Mouse (Mus musculus) layer of hippocampus, adult 9-11 months (tissue): ENCODE results near the gene Gpr55.
"Not testable (repeated sequence)": the region's sequence is repeated elsewhere in the genome, so short reads cannot be mapped to it uniquely, and the experiment has no call there.

Experiments
- DNase-seq: peaks from one replicate; pipeline ENCODE4 v3.0.0; 2022

Gene Gpr55

DNA sequence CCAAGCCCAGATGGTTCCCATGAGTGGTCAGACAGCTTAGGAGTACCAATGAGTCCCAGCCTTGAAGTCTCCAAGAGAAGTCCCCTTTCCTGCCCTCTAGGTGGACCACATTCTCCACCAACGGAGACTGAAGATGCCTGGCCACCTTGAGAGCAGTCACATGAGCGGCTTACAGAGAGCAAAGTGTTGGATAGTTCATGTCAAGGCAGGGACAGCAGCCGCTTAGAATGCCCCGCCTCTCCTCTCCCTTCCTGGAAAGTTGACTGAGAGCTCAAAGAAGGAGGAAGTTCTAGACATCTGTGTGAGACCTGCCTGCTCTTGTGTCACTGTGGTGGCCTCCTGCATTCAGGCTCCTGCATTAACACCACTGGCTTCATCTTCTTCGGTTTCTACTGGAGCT is at the start of gene Gpr55:
Gene Gpr55 (minus strand): TSS at position 135 of the 400 bp plus-strand sequence.
- no peak for DNase-seq

DNA sequence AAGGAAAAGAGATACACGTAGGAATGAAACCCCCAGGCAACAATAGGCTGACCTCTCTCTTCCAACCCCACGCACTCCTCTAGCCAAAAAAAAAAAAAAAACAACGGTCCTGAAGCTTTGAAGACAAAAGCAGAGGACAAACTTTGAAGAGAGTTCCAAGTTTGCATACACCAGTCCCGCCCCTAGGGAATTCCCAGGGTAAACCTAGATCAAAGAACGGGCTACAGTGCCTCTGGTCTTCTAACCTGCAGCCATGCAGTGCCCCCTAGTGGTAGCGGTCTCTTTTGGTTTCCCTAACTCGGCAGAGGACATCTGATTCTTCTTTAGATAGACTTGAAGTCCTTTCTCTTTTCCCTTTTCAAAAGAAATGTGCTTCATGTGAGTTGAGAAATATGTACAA is 47.0 kb upstream of the Gpr55 start:
- peak; percentile 76 for DNase-seq

DNA sequence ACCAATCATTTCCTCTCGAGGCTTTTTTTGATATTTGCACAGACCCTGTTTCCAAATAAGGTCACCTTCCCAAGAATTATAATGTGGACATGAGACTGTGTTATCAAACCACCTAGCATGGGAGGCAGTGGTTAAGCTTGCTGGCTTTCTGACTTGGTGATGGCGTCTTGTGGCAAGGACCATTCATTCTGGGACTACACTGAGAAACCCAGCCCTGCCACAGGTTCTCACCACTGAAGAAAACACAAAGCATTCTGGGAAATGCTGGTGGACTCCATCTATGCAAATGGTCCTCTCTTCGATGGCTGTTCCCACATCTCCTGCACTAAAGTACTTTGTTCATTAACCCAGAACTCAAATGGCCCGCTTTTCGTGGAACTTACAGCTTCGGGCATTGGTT is 45.2 kb upstream of the Gpr55 start:
- DNase-seq, result no peak

DNA sequence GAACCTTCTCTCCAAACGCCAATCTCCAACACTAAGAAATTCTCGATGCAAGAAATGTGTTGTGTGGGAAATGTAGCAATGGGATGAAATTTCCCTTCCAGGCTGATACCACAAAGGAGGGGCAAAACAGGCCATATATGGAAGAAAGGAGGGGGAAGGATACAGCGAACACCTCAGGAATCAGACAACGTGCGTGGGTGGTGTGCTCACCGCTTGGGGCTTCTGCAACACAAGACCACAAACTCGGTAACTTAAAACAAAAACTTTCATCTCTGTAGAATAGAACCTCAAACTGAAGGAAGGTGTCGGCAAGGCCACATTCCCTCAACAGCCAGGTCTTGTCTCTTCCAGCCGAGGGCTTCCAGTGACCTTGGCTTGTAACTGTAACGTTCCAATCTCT is 44.7 kb upstream of the Gpr55 start:
- no peak for DNase-seq

DNA sequence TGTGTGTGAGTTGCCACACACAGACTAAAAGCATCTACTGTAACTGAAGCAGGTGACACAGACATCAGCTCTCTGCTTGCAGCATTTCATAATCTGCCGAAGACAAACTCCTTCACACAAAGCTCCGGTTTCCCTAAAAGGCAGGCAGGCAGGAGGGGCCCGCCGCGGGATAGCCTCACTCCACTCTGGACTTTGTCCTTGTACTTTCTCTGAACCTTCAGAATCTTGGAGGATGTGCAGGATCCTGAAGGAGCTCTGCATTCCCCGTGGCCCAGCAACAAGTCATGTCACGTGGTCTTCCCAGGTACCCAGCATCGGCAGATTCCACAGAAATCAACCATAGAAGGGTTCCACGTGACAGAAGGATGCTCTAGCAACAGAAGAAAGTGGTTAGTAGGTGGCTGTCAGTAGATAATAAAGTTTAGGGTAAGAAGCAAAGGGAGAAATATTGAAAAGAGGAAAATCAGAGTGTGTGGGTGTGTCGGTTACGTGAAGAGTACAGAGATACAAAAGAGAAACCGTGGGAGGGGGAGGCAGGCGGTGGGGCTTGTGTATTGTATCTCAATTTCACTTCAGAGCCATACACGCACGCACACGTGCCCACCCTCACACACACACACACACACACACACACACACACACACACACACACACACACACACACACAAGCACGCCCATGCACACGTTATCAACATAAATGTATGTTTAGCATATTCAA is 39.2 kb upstream of the Gpr55 start:
- no peak for DNase-seq

DNA sequence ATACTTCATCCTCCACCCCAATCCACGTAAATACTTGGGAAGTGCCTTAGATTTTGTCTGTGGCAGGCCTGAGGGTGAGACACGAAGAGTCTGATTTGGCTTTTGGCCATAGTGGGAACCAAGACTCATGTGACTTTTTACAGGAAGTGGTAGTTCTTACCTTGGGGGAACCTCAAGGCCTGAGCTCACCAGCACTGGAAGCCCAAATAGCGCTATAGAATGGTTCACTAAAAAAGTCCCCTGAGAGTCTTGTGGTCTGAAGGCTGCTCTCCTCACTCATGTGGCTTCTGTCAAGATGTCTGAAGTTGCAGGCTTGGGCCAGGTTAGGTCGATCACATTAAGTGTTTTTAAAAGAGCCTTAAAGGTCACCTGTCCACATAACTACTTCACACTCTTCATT is 37.2 kb upstream of the Gpr55 start:
- DNase-seq, result no peak

DNA sequence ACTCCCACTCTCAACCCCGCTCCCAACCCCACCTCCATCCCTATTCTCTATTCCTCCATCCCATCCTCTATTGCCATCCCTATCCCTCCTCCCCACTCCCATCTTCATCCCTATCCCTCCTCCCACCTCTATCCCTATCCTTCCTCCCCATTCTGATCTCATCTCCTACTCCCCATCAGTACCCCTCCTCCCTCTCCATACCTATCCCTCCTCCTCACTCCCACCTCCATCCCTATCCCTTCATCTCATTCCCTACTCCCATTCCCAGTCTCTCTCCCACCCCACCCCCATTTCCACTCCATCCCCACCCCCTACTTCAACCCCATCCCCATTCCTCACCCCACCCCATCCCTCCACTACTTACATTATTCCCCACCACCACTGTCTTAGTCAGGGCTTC is 36.4 kb upstream of the Gpr55 start:
- DNase-seq, result no peak

DNA sequence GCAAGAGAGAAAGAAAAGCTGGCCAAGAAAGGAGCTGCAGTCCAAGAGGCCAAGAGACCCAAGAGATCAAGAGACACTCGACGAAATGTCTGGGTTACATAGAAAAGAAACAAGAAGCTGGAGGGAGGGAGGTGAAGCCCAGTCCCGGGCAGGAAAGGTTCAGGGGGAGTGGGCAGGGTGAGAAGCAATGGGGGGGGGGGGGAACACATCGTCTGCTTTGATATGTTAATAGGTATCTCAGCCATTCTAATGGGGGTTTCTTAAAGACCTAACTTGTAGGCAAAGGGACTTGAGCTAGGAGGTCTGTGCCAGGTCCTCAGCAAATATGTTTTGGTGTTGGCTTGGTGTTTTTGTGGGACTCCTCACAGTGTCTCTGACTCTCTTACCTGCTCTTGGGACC is 32.7 kb upstream of the Gpr55 start:
- no peak for DNase-seq

DNA sequence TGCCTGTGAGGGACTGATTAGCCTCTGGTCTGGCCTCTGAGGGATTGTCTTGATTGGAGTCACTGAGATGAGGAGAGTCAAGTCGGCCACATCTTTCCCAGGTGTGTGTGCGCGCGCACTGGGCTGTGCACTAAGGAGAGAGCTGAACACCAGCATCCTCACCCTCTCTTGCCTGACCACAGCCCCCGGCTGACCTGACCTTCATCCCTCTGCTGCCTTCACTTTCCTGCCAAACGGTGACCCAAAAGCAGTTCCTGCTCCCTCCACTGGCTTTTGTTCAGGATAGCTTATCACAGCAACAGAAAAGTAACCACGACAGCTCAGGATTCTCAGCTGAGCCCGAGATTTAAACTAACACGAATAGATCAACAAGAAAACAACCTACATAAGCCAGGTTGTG is 31.4 kb upstream of the Gpr55 start:
- DNase-seq, result no peak

DNA sequence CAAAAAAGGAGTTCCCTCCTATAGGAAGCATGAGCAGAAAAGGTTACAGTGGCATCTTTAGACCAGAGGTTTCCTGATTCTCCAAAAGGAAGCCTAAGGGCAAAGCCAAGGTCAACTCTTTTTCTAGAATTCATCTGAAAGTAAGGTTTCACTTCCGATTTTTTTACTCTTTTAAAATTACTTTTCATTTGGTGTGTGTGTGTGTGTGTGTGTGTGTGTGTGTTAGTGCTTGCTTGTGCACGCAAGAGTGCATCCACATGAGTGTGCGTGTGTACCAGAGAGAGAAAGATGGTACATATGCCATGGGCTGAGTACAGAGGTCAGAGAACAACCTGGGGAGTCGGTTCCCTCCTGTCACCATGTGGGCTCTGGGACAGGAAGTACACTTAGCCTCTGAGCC is 28.1 kb upstream of the Gpr55 start:
- not testable (repeated sequence) for DNase-seq

DNA sequence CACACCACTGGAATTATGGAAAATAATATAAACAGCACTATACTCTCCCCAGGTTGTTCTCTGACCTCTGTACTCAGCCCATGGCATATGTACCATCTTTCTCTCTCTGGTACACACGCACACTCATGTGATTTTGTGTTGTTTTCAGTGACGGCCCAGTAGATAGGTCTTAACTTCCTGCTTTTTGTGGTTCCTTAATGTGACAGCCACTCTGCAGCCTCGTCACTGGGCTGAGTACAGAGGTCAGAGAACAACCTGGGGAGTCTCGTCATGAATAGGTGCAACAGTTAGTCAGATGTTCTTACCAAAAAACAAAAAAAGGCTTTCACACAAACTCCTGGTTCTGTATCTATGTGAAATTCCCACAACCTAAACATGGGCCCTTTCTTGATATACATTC is 27.5 kb upstream of the Gpr55 start:
- no peak for DNase-seq

DNA sequence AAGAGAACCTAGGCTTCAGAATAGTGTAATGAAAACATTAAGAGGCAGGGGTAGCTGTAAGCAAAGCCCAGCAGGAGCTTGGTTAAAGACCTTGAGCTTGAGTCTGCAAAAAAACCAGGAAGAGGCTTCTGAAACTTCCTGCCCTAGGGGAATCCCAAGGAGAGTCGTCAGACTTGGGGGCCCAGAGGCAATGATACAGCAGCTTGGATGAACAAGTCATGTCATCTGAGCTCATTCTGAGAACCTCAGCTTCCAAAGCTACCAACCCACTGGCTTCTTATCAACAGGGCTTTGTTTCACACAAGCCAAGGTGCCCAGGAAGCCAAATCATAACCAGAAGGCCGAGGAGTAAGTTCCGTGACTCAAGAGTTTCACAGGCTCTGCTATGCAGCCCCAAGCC is 25.0 kb upstream of the Gpr55 start:
- no peak for DNase-seq

DNA sequence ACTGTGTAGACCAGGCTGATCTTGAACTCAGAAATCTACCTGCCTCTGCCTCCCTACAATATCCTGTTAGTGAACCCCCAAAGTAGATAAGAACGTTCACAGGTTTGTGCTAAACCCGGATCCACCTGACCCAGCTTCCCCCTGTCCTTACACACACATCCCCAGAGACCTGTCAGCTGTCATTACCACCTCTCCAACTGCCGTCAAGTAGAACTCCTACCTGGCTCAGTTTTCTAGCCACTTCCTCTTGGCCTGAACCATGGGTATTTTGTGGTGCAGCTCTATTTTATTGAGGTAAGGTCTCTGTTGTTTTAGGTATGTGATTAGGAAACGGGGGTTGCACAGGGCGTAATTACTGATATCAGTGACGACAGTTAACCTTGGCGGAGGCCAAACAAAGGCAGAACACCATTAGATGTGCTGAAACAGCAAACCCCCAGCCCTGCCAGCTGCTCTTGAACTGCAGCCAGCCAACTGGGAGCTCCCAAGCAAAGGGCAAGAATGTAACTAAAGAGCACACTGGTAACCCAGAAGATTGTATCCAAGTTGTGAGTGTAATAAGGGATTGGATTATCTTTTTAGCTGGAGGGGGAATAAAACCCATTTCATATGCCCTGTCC is 21.0 kb upstream of the Gpr55 start:
- no peak for DNase-seq

DNA sequence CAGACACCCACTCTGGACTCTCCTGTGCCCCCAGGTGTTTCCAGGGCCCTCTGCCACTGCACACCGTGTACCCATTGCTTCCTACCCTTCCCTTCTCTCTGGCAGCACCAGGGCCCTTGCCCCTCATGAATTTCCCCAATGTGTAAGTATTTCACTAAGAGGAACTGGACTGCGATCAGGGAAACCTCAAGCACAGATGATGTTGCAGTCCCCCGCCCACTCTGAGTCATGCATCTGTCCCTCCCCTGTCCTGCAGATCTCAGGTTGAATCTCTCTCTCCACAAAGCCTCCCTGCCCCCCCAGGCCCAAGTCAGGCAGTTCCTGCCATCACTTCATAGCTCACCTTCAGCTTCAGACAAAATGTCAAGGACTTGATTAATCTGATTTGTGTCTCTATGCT is 16.9 kb upstream of the Gpr55 start:
- DNase-seq, result no peak

DNA sequence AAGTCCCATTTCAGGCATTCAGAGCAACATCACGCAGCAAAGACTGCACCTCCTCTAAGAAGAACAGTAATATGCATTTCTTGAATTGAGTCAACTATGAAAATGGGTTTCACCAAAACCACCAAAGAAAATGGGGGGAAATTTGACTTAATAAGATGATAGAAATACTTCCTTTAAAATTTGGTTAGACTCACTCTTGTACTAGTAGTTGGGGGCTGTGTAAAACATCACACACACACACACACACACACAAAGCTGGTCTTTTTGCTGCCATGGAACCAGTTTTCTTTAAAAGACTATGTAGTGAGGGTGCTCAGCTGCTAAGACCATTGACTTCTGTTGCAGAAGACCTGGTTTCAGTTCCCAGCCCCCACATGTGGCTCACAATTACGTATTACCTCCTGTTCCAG is 12.7 kb upstream of the Gpr55 start:
- no peak for DNase-seq

DNA sequence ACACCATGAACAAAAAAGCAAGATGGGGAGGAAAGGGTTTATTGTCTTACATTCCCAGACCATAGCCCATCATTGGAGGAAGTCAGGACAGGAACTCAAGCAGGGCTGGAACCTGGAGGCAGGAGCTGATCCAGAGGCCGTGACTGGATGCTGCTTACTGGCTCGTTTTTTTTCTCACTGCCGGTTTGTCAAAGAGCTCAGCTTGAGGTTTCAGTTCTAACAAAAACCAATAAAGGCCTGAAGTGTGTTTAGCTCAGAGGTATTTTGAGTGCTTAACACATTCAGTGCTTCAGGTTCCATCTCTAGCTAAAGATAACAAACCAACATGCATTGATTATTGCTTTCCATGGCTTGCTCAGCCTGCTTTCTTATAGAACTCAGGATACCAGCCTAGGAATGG is 11.5 kb upstream of the Gpr55 start:
- no peak for DNase-seq

DNA sequence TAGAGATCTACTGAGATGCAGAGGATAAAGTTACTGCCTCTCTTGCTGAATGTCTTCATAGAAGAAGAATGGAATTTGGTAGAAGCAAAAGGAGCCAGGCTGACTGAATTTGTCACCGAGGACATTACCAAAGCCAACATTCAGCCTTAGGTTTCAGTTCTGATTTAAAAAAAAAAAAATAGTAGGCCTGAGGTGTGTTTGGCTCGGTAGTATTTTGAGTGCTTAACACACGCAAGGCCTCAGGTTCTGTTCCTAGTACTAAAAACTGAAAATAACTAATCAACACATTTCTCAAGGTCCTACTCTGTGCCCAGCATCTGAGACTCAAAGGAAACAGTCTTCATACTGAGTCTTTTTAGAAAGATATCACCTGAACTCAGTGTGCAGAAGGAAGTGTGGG is 10.3 kb upstream of the Gpr55 start:
- no peak for DNase-seq

DNA sequence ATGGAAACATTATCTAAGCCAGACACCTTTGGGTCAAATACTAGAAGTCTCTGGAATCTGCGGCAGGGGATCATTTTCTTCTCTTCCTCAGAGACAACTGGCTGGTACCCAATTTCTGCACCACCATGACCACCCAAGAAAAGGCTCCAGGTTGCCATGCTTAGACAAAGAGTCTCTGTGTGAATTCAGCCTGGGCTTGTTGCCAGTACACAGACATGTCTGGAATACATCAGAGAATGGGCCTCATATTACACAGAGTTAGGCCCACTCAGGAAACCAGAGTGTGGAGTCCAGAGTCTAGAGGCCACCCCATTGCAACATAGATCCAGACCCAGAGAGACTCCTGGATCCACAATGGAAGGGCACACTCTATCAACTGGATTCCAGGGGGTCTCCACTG is 8.7 kb upstream of the Gpr55 start:
- DNase-seq, result peak; percentile 59

DNA sequence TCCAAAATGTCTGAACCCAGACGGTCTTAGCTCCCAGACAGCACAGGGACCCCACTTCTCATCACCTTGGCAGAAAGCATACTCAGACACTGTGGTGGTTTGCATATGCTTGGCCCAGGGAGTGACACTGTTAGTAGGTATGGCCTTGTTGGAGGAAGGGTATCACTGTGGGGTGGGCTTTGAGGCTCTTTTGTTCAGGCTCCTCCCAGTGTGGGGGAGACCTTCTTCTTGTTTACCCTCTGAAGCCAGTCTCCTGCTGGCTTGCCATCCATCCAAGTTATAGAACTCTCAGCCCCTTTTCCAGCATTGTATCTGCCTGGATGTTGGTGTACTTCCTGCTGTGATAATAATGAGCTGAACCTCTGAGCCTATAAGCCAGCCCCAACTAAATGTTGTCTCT is 8.3 kb upstream of the Gpr55 start:
- DNase-seq, result no peak

DNA sequence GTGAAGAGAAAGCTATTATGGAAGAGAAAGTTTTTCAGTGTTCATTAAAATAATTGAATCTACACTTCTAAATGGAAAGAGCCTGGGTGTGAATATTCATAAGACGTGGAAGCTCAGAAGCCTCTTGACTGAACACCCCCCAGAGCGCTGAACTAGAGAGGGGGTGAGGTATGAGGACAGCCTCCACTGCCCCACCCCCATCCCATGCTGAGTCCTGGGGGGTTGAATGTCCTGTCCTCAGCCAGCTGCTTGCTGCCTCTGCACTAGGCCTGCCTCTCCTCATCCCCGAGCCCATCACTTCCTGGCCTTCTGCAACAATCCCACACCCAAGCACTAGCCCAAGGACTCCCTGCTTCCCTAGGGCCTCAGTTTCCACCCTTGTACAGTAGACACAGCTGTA is 5.0 kb upstream of the Gpr55 start:
- no peak for DNase-seq

DNA sequence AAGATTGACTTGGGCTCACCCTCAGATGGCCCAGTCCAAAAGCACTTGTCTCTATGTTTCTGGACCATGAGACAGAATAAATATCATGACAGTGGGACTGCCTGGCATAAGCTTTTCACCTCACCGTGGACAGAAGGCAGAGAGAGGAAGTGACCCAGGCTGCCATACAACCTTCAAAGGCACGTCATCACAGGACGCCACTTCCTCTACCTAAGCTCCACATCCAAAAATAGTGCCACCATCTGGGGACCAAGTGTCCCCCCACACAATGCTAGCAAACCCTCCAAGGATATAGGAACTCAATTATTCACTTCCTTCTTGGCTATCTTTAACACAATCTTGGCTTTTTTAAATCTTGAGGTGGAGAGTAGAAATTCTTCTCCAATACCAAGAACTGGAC is 1.3 kb upstream of the Gpr55 start:
- no peak for DNase-seq

DNA sequence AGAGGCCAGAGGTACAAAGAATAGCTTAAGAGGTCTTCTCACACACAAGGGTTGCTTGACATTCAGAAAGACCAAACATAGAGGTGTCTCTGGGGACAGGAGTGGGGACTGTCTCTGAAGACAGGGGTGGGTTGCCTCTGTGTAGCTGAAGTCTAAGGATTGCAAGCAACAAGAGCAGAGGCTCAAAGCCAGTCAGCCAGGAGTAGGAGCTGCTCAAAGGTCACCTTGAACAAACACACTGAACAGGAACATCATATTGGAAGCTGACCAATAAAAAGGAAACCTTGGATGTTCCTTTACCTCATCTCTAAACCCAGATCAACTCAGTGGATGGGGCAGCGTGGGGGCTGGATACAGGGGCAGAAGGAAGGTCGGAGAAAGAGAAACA is 924 bp downstream of the Gpr55 start:
- no peak for DNase-seq

DNA sequence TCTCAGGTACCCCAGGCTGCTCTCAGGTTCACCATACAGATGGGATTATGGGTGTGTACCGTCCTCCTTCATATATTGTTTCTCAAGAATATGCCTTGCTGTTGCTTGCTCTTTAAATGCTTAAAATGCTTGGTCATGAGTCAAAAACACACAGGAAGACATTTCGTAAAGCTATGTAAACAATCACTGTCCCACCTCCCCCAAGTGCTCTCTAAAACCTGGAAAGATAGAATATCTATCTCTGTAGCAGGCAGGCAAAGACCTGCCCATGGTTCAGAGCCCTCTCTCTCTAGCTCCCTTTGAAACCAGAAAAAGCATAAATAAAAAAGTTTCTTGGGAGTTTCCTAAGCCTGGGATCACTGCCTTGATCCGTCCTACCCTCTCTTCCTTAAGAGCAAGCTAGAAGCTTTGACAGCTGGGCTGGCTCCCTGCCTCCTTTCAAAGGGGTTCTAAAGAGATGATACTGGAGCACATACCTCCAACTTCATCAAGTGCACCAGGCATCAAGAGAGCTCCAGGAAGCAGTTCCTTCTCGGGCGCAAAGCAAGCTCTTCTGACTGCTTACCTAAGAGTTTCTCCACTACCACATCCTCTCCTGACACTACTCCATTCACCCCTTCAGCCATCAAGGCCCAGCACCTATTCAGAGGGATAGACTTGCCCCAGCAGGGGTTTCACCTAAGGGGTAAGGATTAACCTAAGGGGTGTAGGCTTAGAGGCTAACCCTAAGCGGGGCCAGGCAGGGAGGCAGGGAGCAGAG is 1.5 kb downstream of the Gpr55 start:
- DNase-seq, result no peak

DNA sequence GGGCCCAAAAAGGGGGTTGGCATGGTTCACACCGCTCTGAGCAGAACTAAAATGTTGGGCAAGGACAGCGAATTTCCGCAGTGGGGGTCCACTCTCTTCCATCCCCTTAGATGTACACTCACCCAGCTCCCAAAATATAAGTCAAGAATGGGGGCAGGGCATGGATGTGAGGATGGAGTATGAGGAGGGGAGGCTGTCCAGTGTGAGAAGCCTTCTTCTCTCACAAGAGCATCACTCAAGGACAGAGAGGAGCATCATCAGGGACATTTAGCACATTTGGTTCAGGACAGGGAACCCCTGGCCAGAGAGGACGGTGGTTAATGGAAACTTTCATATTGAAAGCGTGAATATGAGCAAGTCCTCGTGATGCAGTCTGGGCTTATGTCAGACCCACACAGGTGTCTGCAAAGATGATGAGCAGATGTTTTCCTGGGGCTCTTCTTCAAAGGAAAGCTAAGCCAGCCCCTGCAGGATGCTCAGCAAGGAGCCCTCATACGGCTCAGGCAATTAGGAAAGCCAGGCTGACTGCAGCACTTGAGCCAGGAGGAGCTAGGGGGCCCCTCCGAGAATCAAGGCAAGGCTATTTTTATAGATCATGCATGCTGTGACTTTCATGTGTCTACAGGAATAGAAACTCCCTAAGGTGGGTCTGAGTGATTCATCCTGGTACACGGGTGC is 2.7 kb downstream of the Gpr55 start:
- DNase-seq, result peak; percentile 51
